Comparison of ENCODE assay signal across 11 mouse cellular contexts in genomic region chr17:46519971-46520370, GRCm38 (mm10). TPM values are rescaled to one million over a fixed set of nuclear protein-coding genes. Genes with fewer than 3 reads are reported as not detected.
A peak's percentile ranks its signal among the peaks of the same experiment; 100 is the strongest.
DNase-seq lines count a peak whose midpoint lies in the region; ATAC-seq lines count a peak whose summit lies in the region.
"Had no signal": no experiment of that assay in that cellular context is flagged by ENCODE, and none has a peak within 500 bp of the region (broad histone marks: within the 10 kb centered on the region; RNA-seq: fewer than 3 reads in every experiment).

No protein-coding gene starts in this region.

- no peaks in the 10 kb centered on the region for H3K9me3 ChIP-seq in heart, embryonic 14.5 days (ENCODE audit: control insufficient read depth, low read length)
- H3K9me3 ChIP-seq in midbrain, embryonic 10.5 days (replicated peaks): no peaks in the 10 kb centered on the region
- H3K9me3 ChIP-seq in midbrain, embryonic 15.5 days: no peaks in the 10 kb centered on the region
- H3K9me3 ChIP-seq in limb, embryonic 10.5 days (replicated peaks): no peaks in the 10 kb centered on the region
- H3K9me3 ChIP-seq in stomach, embryonic 14.5 days (ENCODE audit: control insufficient read depth, low read depth, low read length): no peaks in the 10 kb centered on the region

- H3K9ac ChIP-seq in heart, embryonic 14.5 days (ENCODE audit: low read length): peak overlapping the region; percentile 58; the same call in 1 of the 2 replicates
- no peak overlapping the region for H3K9ac ChIP-seq in midbrain, embryonic 15.5 days
- peak overlapping the region; percentile 14; the same call in 1 of the 2 replicates for H3K9ac ChIP-seq in stomach, embryonic 14.5 days (replicated peaks; ENCODE audit: low read depth, low read length)

- H3K36me3 ChIP-seq in heart, embryonic 14.5 days (ENCODE audit: control insufficient read depth, insufficient read depth, low read length): peaks cover 3% of the 10 kb centered on the region; the same call in 1 of the 2 replicates
- no peaks in the 10 kb centered on the region for H3K36me3 ChIP-seq in midbrain, embryonic 10.5 days
- H3K36me3 ChIP-seq in midbrain, embryonic 15.5 days (replicated peaks): peaks cover 13% of the 10 kb centered on the region; the same call in 1 of the 2 replicates
- H3K36me3 ChIP-seq in limb, embryonic 10.5 days: no peaks in the 10 kb centered on the region
- no peaks in the 10 kb centered on the region for H3K36me3 ChIP-seq in stomach, embryonic 14.5 days (ENCODE audit: control insufficient read depth, insufficient read depth, low read length)

- no peak for DNase-seq in heart, postnatal 4 days
- no peak for DNase-seq in midbrain, embryonic 10.5 days (ENCODE audit: low spot score)
- no peak for DNase-seq in limb, embryonic 10.5 days (ENCODE audit: low spot score)
- no peak for DNase-seq in lung, adult 18-20 months
- no peak for DNase-seq in testis, postnatal 14 days (ENCODE audit: low spot score)
- DNase-seq: gastrocnemius, postnatal 36 days; left cerebral cortex, postnatal 4 days had no signal

- 49% methylated on average over 10 of the region's 10 CpGs for WGBS in heart, embryonic 14.5 days
- 54% methylated on average over 10 of the region's 10 CpGs for WGBS in midbrain, embryonic 10.5 days
- 52% methylated on average over 10 of the region's 10 CpGs for WGBS in midbrain, embryonic 15.5 days
- 67% methylated on average over 10 of the region's 10 CpGs for WGBS in limb, embryonic 10.5 days
- WGBS in stomach, embryonic 14.5 days: 51% methylated on average over 10 of the region's 10 CpGs

- H3K27me3 ChIP-seq in heart, embryonic 14.5 days (ENCODE audit: control insufficient read depth, insufficient read depth, low read length): peaks cover 6% of the 10 kb centered on the region; the same call in 1 of the 2 replicates
- H3K27me3 ChIP-seq in midbrain, embryonic 10.5 days (ENCODE audit: low read depth, poor library complexity, severe bottlenecking): peaks cover 40% of the 10 kb centered on the region
- no peaks in the 10 kb centered on the region for H3K27me3 ChIP-seq in midbrain, embryonic 15.5 days (replicated peaks)
- H3K27me3 ChIP-seq in limb, embryonic 10.5 days (ENCODE audit: low read depth, poor library complexity, severe bottlenecking): peaks cover 46% of the 10 kb centered on the region
- H3K27me3 ChIP-seq in stomach, embryonic 14.5 days (ENCODE audit: control insufficient read depth, insufficient read depth, low read length): no peaks in the 10 kb centered on the region

- no peak for ATAC-seq in heart, embryonic 14.5 days (ENCODE audit: insufficient number of reproducible peaks, insufficient read depth, low FRiP score, low read depth)
- ATAC-seq in midbrain, embryonic 15.5 days (replicated peaks): no peak
- no peak for ATAC-seq in stomach, embryonic 14.5 days (ENCODE audit: insufficient number of reproducible peaks, insufficient read depth, low FRiP score, low read depth)
- ATAC-seq: CD4-positive, CD25-positive, alpha-beta regulatory T cell, adult 4 months had no signal

- peaks cover 9 to 11% of the 10 kb centered on the region in 2 experiments; a peak in 3 of 4 replicates for H3K4me1 ChIP-seq in heart, embryonic 14.5 days (ENCODE audit: control insufficient read depth in 2 of 2, insufficient read depth in 2 of 2, low read length in 2 of 2)
- peaks cover 24% of the 10 kb centered on the region for H3K4me1 ChIP-seq in midbrain, embryonic 10.5 days
- no peaks in the 10 kb centered on the region for H3K4me1 ChIP-seq in midbrain, embryonic 15.5 days
- H3K4me1 ChIP-seq in limb, embryonic 10.5 days: peaks cover 21% of the 10 kb centered on the region
- peaks cover 4% of the 10 kb centered on the region; the same call in 1 of the 2 replicates for H3K4me1 ChIP-seq in stomach, embryonic 14.5 days (ENCODE audit: control insufficient read depth, insufficient read depth, low read length)

- no peak overlapping the region for H3K27ac ChIP-seq in heart, embryonic 14.5 days (replicated peaks in 1 of 2; ENCODE audit: control insufficient read depth in 1 of 2, insufficient read depth in 1 of 2, low read depth in 2 of 2, low read length in 2 of 2)
- H3K27ac ChIP-seq in midbrain, embryonic 10.5 days (replicated peaks): peak overlapping the region; percentile 24; the same call in 1 of the 2 replicates
- no peak overlapping the region for H3K27ac ChIP-seq in midbrain, embryonic 15.5 days
- H3K27ac ChIP-seq in limb, embryonic 10.5 days: peak overlapping the region; percentile 59
- no peak overlapping the region for H3K27ac ChIP-seq in stomach, embryonic 14.5 days (ENCODE audit: low read length)

- H3K4me3 ChIP-seq in heart, embryonic 14.5 days (ENCODE audit: control insufficient read depth in 1 of 2, insufficient read depth in 1 of 2, low read depth in 1 of 2, low read length in 2 of 2): peak overlapping the region; percentile 25 to 27; a peak in 3 of 4 replicates
- peak overlapping the region; percentile 24 for H3K4me3 ChIP-seq in midbrain, embryonic 10.5 days
- H3K4me3 ChIP-seq in midbrain, embryonic 15.5 days: no peak overlapping the region
- H3K4me3 ChIP-seq in limb, embryonic 10.5 days: peak overlapping the region; percentile 41
- H3K4me3 ChIP-seq in stomach, embryonic 14.5 days (ENCODE audit: low read depth, low read length): 0 out of 2 replicates have a peak overlapping the region, but pooled peaks have one; percentile 6

- peak overlapping the region; percentile 57 for H3K4me2 ChIP-seq in heart, embryonic 14.5 days (ENCODE audit: low read length)
- no peak overlapping the region for H3K4me2 ChIP-seq in midbrain, embryonic 15.5 days
- H3K4me2 ChIP-seq in stomach, embryonic 14.5 days (replicated peaks; ENCODE audit: low read depth, low read length): peak overlapping the region; percentile 38

RNA-seq across cellular contexts. Expression of gene Dnph1, which starts 23.5 kb away (rescaled TPM):
- 25.8 and 26.4 TPM in 2 replicates for polyA plus RNA-seq in heart, embryonic 14.5 days (2014; fragmentation: Nextera tagmentation; extraction: Ambion mirVana)
- total RNA-seq in heart, postnatal 4 days (2021): 10 to 100 TPM in 1 of 2 experiments, 1 to 10 TPM in 1; 9.5 to 10.2 TPM
- 85.2 and 98.4 TPM in 2 replicates for polyA plus RNA-seq in midbrain, embryonic 10.5 days (2016; fragmentation: Nextera tagmentation; extraction: Ambion mirVana)
- polyA plus RNA-seq in midbrain, embryonic 15.5 days (2015; fragmentation: Nextera tagmentation; extraction: Ambion mirVana): 14.5 and 17.3 TPM in 2 replicates
- polyA plus RNA-seq in limb, embryonic 10.5 days (2016; fragmentation: Nextera tagmentation; extraction: Ambion mirVana): 70.1 and 78.6 TPM in 2 replicates
- 56.3 and 65.5 TPM in 2 replicates for polyA plus RNA-seq in stomach, embryonic 14.5 days (2014; fragmentation: Nextera tagmentation; extraction: Ambion mirVana)

RNA-seq across cellular contexts. Expression of gene Cul9, which starts 26.2 kb away (rescaled TPM):
- polyA plus RNA-seq in heart, embryonic 14.5 days (2014; fragmentation: Nextera tagmentation; extraction: Ambion mirVana): 4.6 and 5.1 TPM in 2 replicates
- 10 to 100 TPM; 12.0 to 12.6 TPM for total RNA-seq in heart, postnatal 4 days (2021)
- polyA plus RNA-seq in midbrain, embryonic 10.5 days (2016; fragmentation: Nextera tagmentation; extraction: Ambion mirVana): 4.4 and 6.3 TPM in 2 replicates
- polyA plus RNA-seq in midbrain, embryonic 15.5 days (2015; fragmentation: Nextera tagmentation; extraction: Ambion mirVana): 25.0 and 26.7 TPM in 2 replicates
- 2.4 and 5.6 TPM in 2 replicates for polyA plus RNA-seq in limb, embryonic 10.5 days (2016; fragmentation: Nextera tagmentation; extraction: Ambion mirVana)
- polyA plus RNA-seq in stomach, embryonic 14.5 days (2014; fragmentation: Nextera tagmentation; extraction: Ambion mirVana): 3.6 and 5.6 TPM in 2 replicates

RNA-seq across cellular contexts. Expression of gene Ttbk1, which starts 32.5 kb away (rescaled TPM):
- 0.16 and 0.18 TPM in 2 replicates for polyA plus RNA-seq in heart, embryonic 14.5 days (2014; fragmentation: Nextera tagmentation; extraction: Ambion mirVana)
- total RNA-seq in heart, postnatal 4 days (2021): under 1 TPM; 0.33 to 0.45 TPM
- polyA plus RNA-seq in midbrain, embryonic 10.5 days (2016; fragmentation: Nextera tagmentation; extraction: Ambion mirVana): 0.81 and 1.8 TPM in 2 replicates
- polyA plus RNA-seq in midbrain, embryonic 15.5 days (2015; fragmentation: Nextera tagmentation; extraction: Ambion mirVana): 8.7 and 9.0 TPM in 2 replicates
- polyA plus RNA-seq in limb, embryonic 10.5 days (2016; fragmentation: Nextera tagmentation; extraction: Ambion mirVana): 0.09 and 0.34 TPM in 2 replicates
- polyA plus RNA-seq in stomach, embryonic 14.5 days (2014; fragmentation: Nextera tagmentation; extraction: Ambion mirVana): 0.25 and 0.27 TPM in 2 replicates

RNA-seq across cellular contexts. Expression of gene Srf, which starts 36.0 kb away (rescaled TPM):
- 15.6 and 17.8 TPM in 2 replicates for polyA plus RNA-seq in heart, embryonic 14.5 days (2014; fragmentation: Nextera tagmentation; extraction: Ambion mirVana)
- total RNA-seq in heart, postnatal 4 days (2021): 100 to 1,000 TPM; 184 to 210 TPM
- polyA plus RNA-seq in midbrain, embryonic 10.5 days (2016; fragmentation: Nextera tagmentation; extraction: Ambion mirVana): 5.0 and 6.5 TPM in 2 replicates
- 3.7 and 5.7 TPM in 2 replicates for polyA plus RNA-seq in midbrain, embryonic 15.5 days (2015; fragmentation: Nextera tagmentation; extraction: Ambion mirVana)
- polyA plus RNA-seq in limb, embryonic 10.5 days (2016; fragmentation: Nextera tagmentation; extraction: Ambion mirVana): 8.3 and 9.0 TPM in 2 replicates
- 12.2 and 15.7 TPM in 2 replicates for polyA plus RNA-seq in stomach, embryonic 14.5 days (2014; fragmentation: Nextera tagmentation; extraction: Ambion mirVana)

Comparison
In these comparisons a context has a peak if more than half of its experiments do, and no peak if none do; other contexts are left out.
1. H3K27ac ChIP-seq: peak in midbrain, embryonic 10.5 days (single experiment) and limb, embryonic 10.5 days (single experiment); none in heart, embryonic 14.5 days (0 of 2), midbrain, embryonic 15.5 days (single experiment) and stomach, embryonic 14.5 days (single experiment).